ENCODE assay signal across 24 mouse cellular contexts in the genomic region with DNA sequence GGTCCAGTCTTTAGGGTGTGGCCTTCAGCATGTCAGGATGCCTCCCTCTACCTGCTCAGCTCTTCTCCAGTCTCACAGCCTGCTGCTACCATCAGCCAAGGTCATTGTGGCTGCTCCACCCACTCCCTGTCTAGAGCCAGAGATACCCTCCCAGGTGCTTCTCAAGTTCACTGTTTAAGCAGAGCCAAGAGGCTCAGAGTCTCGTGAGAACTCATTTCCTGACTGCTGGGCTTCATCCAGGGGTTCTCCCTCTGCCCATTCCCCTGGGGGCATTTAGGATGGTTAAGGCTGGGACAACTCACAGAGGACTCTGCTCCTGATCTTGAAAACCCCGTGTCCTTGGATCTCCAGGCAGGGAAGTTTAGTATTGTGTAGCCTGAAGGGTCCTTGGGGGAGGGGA.
DNase-seq lines count a peak whose midpoint lies in the region; ATAC-seq lines count a peak whose summit lies in the region.
"Had no signal": no experiment of that assay in that cellular context is flagged by ENCODE, and none has a peak within 500 bp of the region (broad histone marks: within the 10 kb centered on the region; RNA-seq: fewer than 3 reads in every experiment).

No protein-coding gene starts in this region.

- no peaks in the 10 kb centered on the region for H3K36me3 ChIP-seq in lung, embryonic 15.5 days
- H3K36me3 ChIP-seq: embryonic facial prominence, embryonic 15.5 days; forebrain, embryonic 10.5 days; heart, embryonic 15.5 days had no signal

- no peak overlapping the region for H3K4me3 ChIP-seq in lung, embryonic 15.5 days
- H3K4me3 ChIP-seq: embryonic facial prominence, embryonic 15.5 days; erythroblast, embryonic 14.5 days; forebrain, embryonic 10.5 days; heart, adult 2 months; heart, embryonic 15.5 days had no signal

- DNase-seq in lung, postnatal 25 days (ENCODE audit: low spot score), result no peak
- DNase-seq in ES-CJ7 (ENCODE audit: low read depth, low spot score) (peak; percentile 95), WW6 (ENCODE audit: low read depth, low spot score) (peak; percentile 59)
- no peak for DNase-seq in adrenal gland, postnatal 10 days
- no peak for DNase-seq in urinary bladder, postnatal 25 days (ENCODE audit: low spot score)
- DNase-seq: adrenal gland, adult 2 months; B cell, adult 2 months; cerebellum, adult 18-20 months; cerebellum, adult 9-11 months; cerebellum, postnatal 36 days; gastrocnemius, postnatal 10 days; heart, adult 2 months; heart, postnatal 14 days; kidney, adult 2 months had no signal

- H3K27me3 ChIP-seq in lung, embryonic 15.5 days, result no peaks in the 10 kb centered on the region
- H3K27me3 ChIP-seq: embryonic facial prominence, embryonic 15.5 days; heart, embryonic 15.5 days had no signal

- no peak overlapping the region for H3K4me2 ChIP-seq in lung, embryonic 15.5 days
- H3K4me2 ChIP-seq: embryonic facial prominence, embryonic 15.5 days; heart, embryonic 11.5 days; heart, embryonic 15.5 days; hindbrain, embryonic 14.5 days had no signal

- WGBS in lung, embryonic 15.5 days, result 22% methylated on average over 2 of the region's 2 CpGs

- ATAC-seq in lung, embryonic 15.5 days (ENCODE audit: borderline replicate concordance, extremely low read depth, low FRiP score, low TSS enrichment), result 0 out of 2 replicates have a peak, but pooled peaks have one; percentile 37
- ATAC-seq: CD4-positive, CD25-positive, alpha-beta regulatory T cell, adult 4 months; forebrain, embryonic 14.5 days; intestine, embryonic 16.5 days had no signal

- H3K9ac ChIP-seq in lung, embryonic 15.5 days, result no peak overlapping the region
- H3K9ac ChIP-seq: embryonic facial prominence, embryonic 15.5 days; heart, embryonic 15.5 days; hindbrain, embryonic 14.5 days had no signal

- no peaks in the 10 kb centered on the region for H3K9me3 ChIP-seq in lung, embryonic 15.5 days
- H3K9me3 ChIP-seq: embryonic facial prominence, embryonic 15.5 days; forebrain, embryonic 10.5 days; heart, embryonic 15.5 days had no signal

- no peak overlapping the region for H3K27ac ChIP-seq in lung, embryonic 15.5 days
- H3K27ac ChIP-seq: embryonic facial prominence, embryonic 15.5 days; forebrain, embryonic 10.5 days; heart, adult 2 months; heart, embryonic 15.5 days; hindbrain, embryonic 14.5 days had no signal

- no peaks in the 10 kb centered on the region for H3K4me1 ChIP-seq in lung, embryonic 15.5 days
- H3K4me1 ChIP-seq: embryonic facial prominence, embryonic 15.5 days; heart, embryonic 15.5 days had no signal

Comparison
In these comparisons a context has a peak if more than half of its experiments do, and no peak if none do; other contexts are left out.
1. DNase-seq: peak in ES-CJ7 (single experiment) and WW6 (single experiment); none in lung, postnatal 25 days (single experiment), adrenal gland, postnatal 10 days (single experiment) and urinary bladder, postnatal 25 days (single experiment).